11 mouse cellular contexts compared by ENCODE assay signal in the genomic region with DNA sequence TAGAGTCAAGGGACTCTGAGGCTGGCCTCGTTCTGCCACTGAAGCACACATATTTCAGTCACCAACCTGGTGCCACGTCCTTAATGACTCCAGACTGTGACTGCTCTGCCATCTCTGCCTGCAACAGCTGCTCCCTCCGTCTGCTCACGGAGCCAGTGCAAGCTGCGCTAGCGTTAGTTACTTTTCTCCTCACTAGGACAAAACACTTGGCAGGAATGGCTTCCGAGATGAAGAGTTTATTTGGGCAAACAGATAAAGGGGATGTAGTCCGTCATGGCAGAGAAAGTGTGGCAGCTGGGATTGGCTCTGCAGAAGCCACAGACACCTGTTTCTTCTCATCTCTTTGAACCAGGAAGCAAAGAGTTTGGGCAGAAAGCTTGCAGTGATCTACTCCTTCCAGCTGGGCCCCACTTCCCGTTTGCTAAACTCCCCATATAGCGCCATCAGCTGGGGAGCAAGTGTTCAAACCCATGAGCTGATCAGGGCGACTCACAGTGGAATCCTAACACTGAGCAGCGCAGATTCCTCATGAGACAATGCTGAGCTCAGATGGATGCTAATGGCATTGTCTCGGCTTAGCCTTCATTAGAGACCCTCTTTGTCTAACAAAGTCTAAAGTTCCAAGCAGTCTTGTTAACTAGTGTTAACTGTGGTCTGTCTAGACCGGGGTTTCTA.
DNase-seq lines count a peak whose midpoint lies in the region; ATAC-seq lines count a peak whose summit lies in the region.
"Had no signal": no experiment of that assay in that cellular context is flagged by ENCODE, and none has a peak within 500 bp of the region (broad histone marks: within the 10 kb centered on the region; RNA-seq: fewer than 3 reads in every experiment).

No protein-coding gene starts in this region.

- no peak overlapping the region for H3K4me2 ChIP-seq in embryonic facial prominence, embryonic 14.5 days (ENCODE audit: low read depth, low read length)
- no peak overlapping the region for H3K4me2 ChIP-seq in hindbrain, embryonic 16.5 days (ENCODE audit: low read length)

- peak; percentile 63; the same call in 1 of the 2 replicates for ATAC-seq in embryonic facial prominence, embryonic 14.5 days (ENCODE audit: low read depth)
- ATAC-seq in hindbrain, embryonic 16.5 days = no peak

- H3K36me3 ChIP-seq in embryonic facial prominence, embryonic 14.5 days (ENCODE audit: control insufficient read depth, insufficient read depth, low read length) = no peaks in the 10 kb centered on the region
- H3K36me3 ChIP-seq in embryonic facial prominence, embryonic 10.5 days (replicated peaks) = no peaks in the 10 kb centered on the region
- H3K36me3 ChIP-seq in hindbrain, embryonic 16.5 days (ENCODE audit: control insufficient read depth, insufficient read depth, low read length) = no peaks in the 10 kb centered on the region

- no peak for DNase-seq in embryonic facial prominence, embryonic 14.5 days (ENCODE audit: low spot score)
- DNase-seq in embryonic facial prominence, embryonic 10.5 days (ENCODE audit: low spot score) = no peak
- peak; percentile 12 for DNase-seq in right cerebral cortex, postnatal 4 days
- no peak for DNase-seq in right cerebral cortex, postnatal 36 days (ENCODE audit: low spot score in 2 of 2)
- peak; percentile 33 for DNase-seq in layer of hippocampus, adult 9-11 months
- peak; percentile 17 for DNase-seq in thymus, postnatal 4 days
- no peak for DNase-seq in left cerebral cortex, adult 8-10 months (ENCODE audit: low spot score in 2 of 2)
- DNase-seq: cerebellum, postnatal 25 days; heart, postnatal 10 days; kidney, postnatal 25 days had no signal

- WGBS in embryonic facial prominence, embryonic 14.5 days = 78% methylated on average over 14 of the region's 14 CpGs
- 85% methylated on average over 14 of the region's 14 CpGs for WGBS in embryonic facial prominence, embryonic 10.5 days
- 71% methylated on average over 14 of the region's 14 CpGs for WGBS in hindbrain, embryonic 16.5 days

- no peaks in the 10 kb centered on the region for H3K27me3 ChIP-seq in embryonic facial prominence, embryonic 14.5 days (replicated peaks; ENCODE audit: control insufficient read depth, insufficient read depth, low read length)
- no peaks in the 10 kb centered on the region for H3K27me3 ChIP-seq in embryonic facial prominence, embryonic 10.5 days (replicated peaks; ENCODE audit: low read depth, poor library complexity, severe bottlenecking)
- H3K27me3 ChIP-seq in hindbrain, embryonic 16.5 days (replicated peaks; ENCODE audit: control insufficient read depth, insufficient read depth, low read length) = no peaks in the 10 kb centered on the region

- no peaks in the 10 kb centered on the region for H3K9me3 ChIP-seq in embryonic facial prominence, embryonic 14.5 days (ENCODE audit: control insufficient read depth, low read length)
- H3K9me3 ChIP-seq in embryonic facial prominence, embryonic 10.5 days = no peaks in the 10 kb centered on the region
- no peaks in the 10 kb centered on the region for H3K9me3 ChIP-seq in hindbrain, embryonic 16.5 days (ENCODE audit: control insufficient read depth, low read length)

- H3K9ac ChIP-seq in embryonic facial prominence, embryonic 14.5 days (ENCODE audit: low read depth, low read length) = no peak overlapping the region
- no peak overlapping the region for H3K9ac ChIP-seq in hindbrain, embryonic 16.5 days (ENCODE audit: low read depth, low read length)

- no peak overlapping the region for H3K27ac ChIP-seq in embryonic facial prominence, embryonic 14.5 days (replicated peaks; ENCODE audit: low read depth, low read length)
- no peak overlapping the region for H3K27ac ChIP-seq in embryonic facial prominence, embryonic 10.5 days (replicated peaks)
- no peak overlapping the region for H3K27ac ChIP-seq in hindbrain, embryonic 16.5 days (ENCODE audit: low read depth, low read length)

- no peaks in the 10 kb centered on the region for H3K4me1 ChIP-seq in embryonic facial prominence, embryonic 14.5 days (ENCODE audit: control insufficient read depth, insufficient read depth, low read length)
- peaks cover 10% of the 10 kb centered on the region for H3K4me1 ChIP-seq in embryonic facial prominence, embryonic 10.5 days
- no peaks in the 10 kb centered on the region for H3K4me1 ChIP-seq in hindbrain, embryonic 16.5 days (ENCODE audit: control insufficient read depth, insufficient read depth, low read depth, low read length)

- no peak overlapping the region for H3K4me3 ChIP-seq in embryonic facial prominence, embryonic 14.5 days (ENCODE audit: low read depth, low read length)
- no peak overlapping the region for H3K4me3 ChIP-seq in embryonic facial prominence, embryonic 10.5 days
- H3K4me3 ChIP-seq in hindbrain, embryonic 16.5 days (ENCODE audit: low read length) = no peak overlapping the region

Comparison
In these comparisons a context has a peak if more than half of its experiments do, and no peak if none do; other contexts are left out.
1. DNase-seq: peak in right cerebral cortex, postnatal 4 days (single experiment), layer of hippocampus, adult 9-11 months (single experiment) and thymus, postnatal 4 days (single experiment); none in embryonic facial prominence, embryonic 14.5 days (single experiment), embryonic facial prominence, embryonic 10.5 days (single experiment), right cerebral cortex, postnatal 36 days (0 of 2) and left cerebral cortex, adult 8-10 months (0 of 2).